ENCODE assay signal across 11 mouse cellular contexts in the genomic region with DNA sequence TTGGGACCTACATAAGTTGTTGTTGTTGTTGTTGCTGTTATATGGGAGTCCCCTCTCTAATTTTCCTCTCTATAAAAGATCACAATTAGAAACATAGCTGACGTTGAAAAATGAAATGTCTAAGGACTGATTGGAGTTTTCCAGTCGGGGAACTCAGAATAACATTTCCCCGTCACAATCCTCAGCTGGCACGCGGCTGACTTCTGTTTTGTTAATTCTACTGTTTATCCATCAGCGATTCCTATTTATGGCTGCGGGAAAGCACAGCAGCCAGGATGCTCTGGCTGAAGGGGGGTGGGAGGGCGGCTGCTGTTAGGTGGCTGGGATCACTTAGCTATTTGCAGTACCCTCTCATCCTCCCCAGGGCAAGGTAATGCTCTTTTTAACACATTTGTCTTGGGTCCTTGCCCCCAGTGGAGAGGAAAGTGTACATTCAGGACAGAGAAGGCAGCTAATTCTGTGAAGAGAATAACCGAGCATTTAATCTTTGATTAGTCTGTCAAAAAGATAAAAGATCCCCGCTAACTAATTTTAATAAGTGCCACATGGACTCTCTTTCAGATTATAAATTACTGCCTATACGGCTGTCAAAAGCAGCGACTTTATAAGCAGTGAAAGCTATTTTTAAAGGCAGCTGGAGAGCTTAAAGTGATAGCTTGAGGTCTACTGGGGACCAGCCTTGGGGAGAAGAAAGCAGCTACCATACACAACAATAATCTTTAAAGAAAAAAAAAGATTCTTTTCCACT. TPM values are rescaled to one million over a fixed set of nuclear protein-coding genes. Genes with fewer than 3 reads are reported as not detected.
DNase-seq lines count a peak whose midpoint lies in the region; ATAC-seq and TF ChIP-seq lines count a peak whose summit lies in the region.
"Had no signal": no experiment of that assay in that cellular context is flagged by ENCODE, and none has a peak within 500 bp of the region (broad histone marks: within the 10 kb centered on the region; RNA-seq: fewer than 3 reads in every experiment).

No protein-coding gene starts in this region.

- no peaks in the 10 kb centered on the region for H3K9me3 ChIP-seq in heart, embryonic 11.5 days (replicated peaks; ENCODE audit: control insufficient read depth, low read length)
- H3K9me3 ChIP-seq in lung, embryonic 16.5 days (ENCODE audit: control insufficient read depth, low read length): no peaks in the 10 kb centered on the region
- no peaks in the 10 kb centered on the region for H3K9me3 ChIP-seq in hindbrain, postnatal 0 days (ENCODE audit: low read length)
- no peaks in the 10 kb centered on the region for H3K9me3 ChIP-seq in neural tube, embryonic 13.5 days

- H3K4me3 ChIP-seq in heart, embryonic 11.5 days (ENCODE audit: low read depth, low read length): no peak overlapping the region
- H3K4me3 ChIP-seq in lung, embryonic 16.5 days (ENCODE audit: low read length): no peak overlapping the region
- H3K4me3 ChIP-seq in hindbrain, postnatal 0 days (ENCODE audit: low read length): no peak overlapping the region
- H3K4me3 ChIP-seq in neural tube, embryonic 13.5 days: 0 out of 2 replicates have a peak overlapping the region, but pooled peaks have one; percentile 3
- H3K4me3 ChIP-seq: megakaryocyte, embryonic 14.5 days had no signal

- no peak for TF ChIP-seq CTCF in hindbrain, postnatal 0 days (IDR thresholded peaks at IDR 0.05; ENCODE audit: low read depth)

- H3K4me1 ChIP-seq in heart, embryonic 11.5 days (ENCODE audit: control insufficient read depth, insufficient read depth, low read length): no peaks in the 10 kb centered on the region
- peaks cover 8% of the 10 kb centered on the region for H3K4me1 ChIP-seq in lung, embryonic 16.5 days (replicated peaks; ENCODE audit: control insufficient read depth, insufficient read depth, low read length)
- H3K4me1 ChIP-seq in hindbrain, postnatal 0 days (ENCODE audit: insufficient read depth, low read length): peaks cover 16% of the 10 kb centered on the region; the same call in 1 of the 2 replicates
- H3K4me1 ChIP-seq in neural tube, embryonic 13.5 days (replicated peaks): peaks cover 36% of the 10 kb centered on the region
- H3K4me1 ChIP-seq: megakaryocyte, embryonic 14.5 days had no signal

- DNase-seq in heart, adult 9 months (ENCODE audit: low spot score in 2 of 2): no peak
- DNase-seq in lung, postnatal 4 days: no peak
- no peak for DNase-seq in hindbrain, postnatal 0 days (ENCODE audit: low spot score)
- DNase-seq in left cerebral cortex, postnatal 36 days (ENCODE audit: low spot score in 2 of 2): no peak
- no peak for DNase-seq in gastrocnemius, adult 8-10 months (ENCODE audit: low spot score in 2 of 2)
- DNase-seq: adrenal gland, adult 8-10 months; B cell, adult 2 months had no signal

- intact Hi-C loops in left cerebral cortex, postnatal 36 days (cut with DNase I): loop anchor here (5.0 kb wide), 1 partner anchor 67 kb away; a partner anchor contains a TSS

- ATAC-seq in heart, embryonic 11.5 days (replicated peaks; ENCODE audit: insufficient number of reproducible peaks, low FRiP score, low TSS enrichment): no peak
- peak; percentile 76 for ATAC-seq in lung, embryonic 16.5 days (ENCODE audit: low read depth)
- no peak for ATAC-seq in hindbrain, postnatal 0 days
- peak; percentile 15; the same call in 1 of the 2 replicates for ATAC-seq in neural tube, embryonic 13.5 days (ENCODE audit: low read depth)

- H3K9ac ChIP-seq in heart, embryonic 11.5 days (ENCODE audit: low read depth, low read length): no peak overlapping the region
- H3K9ac ChIP-seq in lung, embryonic 16.5 days (ENCODE audit: low read length): no peak overlapping the region
- H3K9ac ChIP-seq in hindbrain, postnatal 0 days (replicated peaks; ENCODE audit: low read length): no peak overlapping the region
- peak overlapping the region; percentile 17 for H3K9ac ChIP-seq in neural tube, embryonic 13.5 days

- no peaks in the 10 kb centered on the region for H3K27me3 ChIP-seq in heart, embryonic 11.5 days (ENCODE audit: control insufficient read depth, insufficient read depth, low read length)
- no peaks in the 10 kb centered on the region for H3K27me3 ChIP-seq in lung, embryonic 16.5 days (ENCODE audit: control insufficient read depth, insufficient read depth, low read depth, low read length)
- no peaks in the 10 kb centered on the region for H3K27me3 ChIP-seq in hindbrain, postnatal 0 days (ENCODE audit: insufficient read depth, low read length)
- no peaks in the 10 kb centered on the region for H3K27me3 ChIP-seq in neural tube, embryonic 13.5 days

- H3K27ac ChIP-seq in heart, embryonic 11.5 days (ENCODE audit: low read depth, low read length): no peak overlapping the region
- H3K27ac ChIP-seq in lung, embryonic 16.5 days (ENCODE audit: low read length): no peak overlapping the region
- peak overlapping the region; percentile 46; the same call in 1 of the 2 replicates for H3K27ac ChIP-seq in hindbrain, postnatal 0 days
- peak overlapping the region; percentile 87 for H3K27ac ChIP-seq in neural tube, embryonic 13.5 days (replicated peaks)

- peak overlapping the region; percentile 6 for H3K4me2 ChIP-seq in heart, embryonic 11.5 days
- H3K4me2 ChIP-seq in lung, embryonic 16.5 days (ENCODE audit: low read depth, low read length): 0 out of 2 replicates have a peak overlapping the region, but pooled peaks have one; percentile 13
- H3K4me2 ChIP-seq in hindbrain, postnatal 0 days (ENCODE audit: low read depth, low read length): peak overlapping the region; percentile 29
- peak overlapping the region; percentile 47 for H3K4me2 ChIP-seq in neural tube, embryonic 13.5 days

- H3K36me3 ChIP-seq in heart, embryonic 11.5 days (ENCODE audit: control insufficient read depth, insufficient read depth, low read length): no peaks in the 10 kb centered on the region
- H3K36me3 ChIP-seq in lung, embryonic 16.5 days (ENCODE audit: control insufficient read depth, insufficient read depth, low read length): no peaks in the 10 kb centered on the region
- H3K36me3 ChIP-seq in hindbrain, postnatal 0 days (ENCODE audit: insufficient read depth, low read length): no peaks in the 10 kb centered on the region
- H3K36me3 ChIP-seq in neural tube, embryonic 13.5 days: no peaks in the 10 kb centered on the region

- WGBS in heart, embryonic 11.5 days (ENCODE audit: insufficient replicate concordance): 46% methylated on average over 12 of the region's 12 CpGs
- 30% methylated on average over 12 of the region's 12 CpGs for WGBS in lung, embryonic 16.5 days
- WGBS in hindbrain, postnatal 0 days: 14% methylated on average over 12 of the region's 12 CpGs
- WGBS in neural tube, embryonic 13.5 days: 14% methylated on average over 12 of the region's 12 CpGs

RNA-seq across cellular contexts. Expression of a gene that starts 50.9 kb away (rescaled TPM):
- polyA plus RNA-seq in heart, embryonic 11.5 days (2014; fragmentation: Nextera tagmentation; extraction: Ambion mirVana): 28.0 and 31.2 TPM in 2 replicates
- 44.6 and 48.7 TPM in 2 replicates for polyA plus RNA-seq in lung, embryonic 16.5 days (2015; fragmentation: Nextera tagmentation; extraction: Ambion mirVana)
- 41.6 and 55.6 TPM in 2 replicates for total RNA-seq in hindbrain, postnatal 0 days (2014; rRNA removed)
- polyA plus RNA-seq in hindbrain, postnatal 0 days (2015; fragmentation: Nextera tagmentation; extraction: Ambion mirVana): 48.6 and 49.0 TPM in 2 replicates
- polyA plus RNA-seq in neural tube, embryonic 13.5 days (2015; fragmentation: Nextera tagmentation; extraction: Ambion mirVana): 38.9 and 42.9 TPM in 2 replicates
- total RNA-seq in left cerebral cortex, postnatal 36 days (2021): 10 to 100 TPM; 51.6 to 54.5 TPM
- total RNA-seq in gastrocnemius, adult 8-10 months (2022): 1 to 10 TPM; 6.9 to 9.8 (median 8.3) TPM

RNA-seq across cellular contexts. Expression of a gene that starts 51.2 kb away (rescaled TPM):
- polyA plus RNA-seq in heart, embryonic 11.5 days (2014; fragmentation: Nextera tagmentation; extraction: Ambion mirVana): 117 and 125 TPM in 2 replicates
- 127 and 132 TPM in 2 replicates for polyA plus RNA-seq in lung, embryonic 16.5 days (2015; fragmentation: Nextera tagmentation; extraction: Ambion mirVana)
- total RNA-seq in hindbrain, postnatal 0 days (2014; rRNA removed): 107 and 121 TPM in 2 replicates
- 184 and 193 TPM in 2 replicates for polyA plus RNA-seq in hindbrain, postnatal 0 days (2015; fragmentation: Nextera tagmentation; extraction: Ambion mirVana)
- polyA plus RNA-seq in neural tube, embryonic 13.5 days (2015; fragmentation: Nextera tagmentation; extraction: Ambion mirVana): 211 and 214 TPM in 2 replicates
- 100 to 1,000 TPM; 158 to 173 TPM for total RNA-seq in left cerebral cortex, postnatal 36 days (2021)
- total RNA-seq in gastrocnemius, adult 8-10 months (2022): 10 to 100 TPM; 53.5 to 80.2 (median 65.3) TPM

Comparison
In these comparisons a context has a peak if more than half of its experiments do, and no peak if none do; other contexts are left out.
1. ATAC-seq: peak in lung, embryonic 16.5 days (single experiment) and neural tube, embryonic 13.5 days (single experiment); none in heart, embryonic 11.5 days (single experiment) and hindbrain, postnatal 0 days (single experiment).
2. H3K27ac ChIP-seq: peak in hindbrain, postnatal 0 days (single experiment) and neural tube, embryonic 13.5 days (single experiment); none in heart, embryonic 11.5 days (single experiment) and lung, embryonic 16.5 days (single experiment).
3. Peak in every context shown above with its lines, with median percentiles within 50 percentile points of each other: H3K4me2 ChIP-seq.